Mouse (Mus musculus): ENCODE results near the gene Shb. TPM values are rescaled to one million over a fixed set of nuclear protein-coding genes. Genes with fewer than 3 reads are reported as not detected.

Shb gene
- total RNA-seq, 2 experiments from 2014 or later: 15.4 to 16.6 TPM

GRCm38 (mm10) chr4:45481431-45481830 is 50.8 kb downstream of the Shb start:
- DNase-seq: no peak

- no peak for DNase-seq
These were observed 51.7 kb downstream of the Shb start for GRCm38 (mm10) chr4:45480595-45480994.

GRCm38 (mm10) chr4:45479433-45479832 is 52.8 kb downstream of the Shb start:
- DNase-seq: no peak

GRCm38 (mm10) chr4:45478178-45478577 is 54.1 kb downstream of the Shb start:
- peak in 1 of 2 experiments; percentile 63 for DNase-seq

DNA sequence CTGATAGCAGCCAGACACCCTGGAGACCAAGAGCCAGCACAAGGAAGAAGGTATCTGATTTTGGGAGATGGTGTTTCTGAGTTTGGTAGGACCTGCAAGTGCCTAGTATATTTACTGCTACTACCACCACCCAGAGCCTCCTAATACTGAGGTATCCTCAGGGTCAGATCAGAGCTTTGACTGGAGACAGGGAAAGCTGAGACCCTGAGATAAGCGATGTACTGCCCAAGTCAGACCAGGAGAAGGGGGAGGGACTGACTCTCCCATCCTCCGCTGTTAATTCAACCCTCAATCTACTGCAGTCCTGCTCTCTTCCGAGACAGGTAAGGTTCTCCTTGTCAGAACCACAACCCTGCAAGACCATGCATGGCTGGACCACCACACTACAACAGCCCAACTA is 55.2 kb downstream of the Shb start:
- no peak for DNase-seq

DNA sequence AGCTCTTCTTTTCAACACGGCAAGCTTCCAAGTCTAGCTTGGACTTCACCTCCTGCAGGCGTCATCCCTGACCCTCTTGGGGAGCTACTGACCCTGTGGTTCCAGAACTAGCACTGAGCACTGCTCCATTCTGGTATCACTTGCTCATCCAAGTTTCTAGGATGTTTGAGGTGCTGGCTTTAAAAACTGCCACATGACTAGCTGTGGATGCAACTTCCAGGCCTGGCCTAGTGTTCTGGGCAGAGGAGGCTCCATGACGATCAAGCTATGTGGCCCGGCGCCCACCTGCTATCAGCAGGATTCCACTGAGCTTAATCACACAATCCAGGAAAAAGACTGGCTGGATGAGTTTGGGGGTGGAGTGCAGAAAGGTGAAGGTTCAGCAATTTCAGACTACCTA is 57.4 kb downstream of the Shb start:
- DNase-seq: no peak

DNA sequence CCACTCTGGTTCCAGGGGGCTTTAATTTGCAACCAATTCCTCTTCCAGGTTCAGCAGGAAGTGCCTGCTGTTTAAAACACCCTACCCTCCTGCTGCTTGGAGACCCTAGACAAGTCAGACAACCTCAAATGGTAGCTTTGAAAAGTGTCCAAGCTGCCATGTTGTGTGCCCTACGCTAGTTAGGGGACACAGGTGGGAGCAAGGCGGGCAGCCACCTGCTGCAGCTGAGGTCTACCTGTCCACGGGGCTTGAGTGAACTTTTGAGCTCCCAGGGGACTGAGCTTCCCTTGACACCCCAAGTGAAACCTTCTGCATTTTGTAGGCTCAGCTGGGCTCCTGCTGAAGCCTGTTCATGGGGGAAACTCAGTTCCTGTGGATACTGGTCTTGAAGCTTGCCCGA is 58.1 kb downstream of the Shb start:
- DNase-seq: no peak

DNA sequence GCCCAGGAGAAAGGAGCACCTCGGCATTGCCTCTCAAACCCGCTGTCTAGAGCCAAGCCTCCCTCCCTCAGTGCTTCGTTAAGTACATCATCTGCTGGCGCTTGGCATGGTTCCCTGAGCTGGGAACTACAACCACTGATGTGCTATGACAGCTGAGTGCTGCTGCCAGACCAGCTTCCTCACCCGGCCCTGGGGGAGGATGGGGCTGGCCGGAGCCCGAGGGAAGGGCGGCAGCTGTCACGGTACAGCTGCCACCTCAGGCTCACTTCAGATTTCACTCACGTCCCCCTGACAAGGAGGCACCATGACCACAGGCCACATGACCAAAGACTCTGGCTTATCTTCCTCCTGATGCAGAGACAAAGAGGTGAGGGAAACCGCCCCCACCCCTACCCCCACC is 59.1 kb downstream of the Shb start:
- DNase-seq: peak; percentile 81 to 82

DNA sequence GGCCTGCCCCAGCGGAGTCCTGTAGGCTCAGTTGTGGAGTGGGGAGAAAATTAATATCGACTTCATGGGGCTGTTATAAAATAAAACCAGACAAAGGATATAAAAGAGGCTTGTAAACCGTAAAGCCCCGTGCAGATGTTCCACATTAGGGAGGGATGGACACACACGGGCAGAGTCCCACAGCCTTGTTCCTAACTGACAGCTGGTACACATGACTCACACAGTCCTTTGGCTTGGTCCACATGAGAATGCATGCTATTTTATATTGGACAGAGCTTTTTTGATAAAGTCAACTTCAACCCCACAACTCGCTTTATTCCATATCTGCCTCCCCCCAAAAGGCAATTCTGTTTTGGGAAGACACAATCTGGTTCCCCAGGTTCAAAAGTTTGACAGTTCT is 59.6 kb downstream of the Shb start:
- DNase-seq: no peak

DNA sequence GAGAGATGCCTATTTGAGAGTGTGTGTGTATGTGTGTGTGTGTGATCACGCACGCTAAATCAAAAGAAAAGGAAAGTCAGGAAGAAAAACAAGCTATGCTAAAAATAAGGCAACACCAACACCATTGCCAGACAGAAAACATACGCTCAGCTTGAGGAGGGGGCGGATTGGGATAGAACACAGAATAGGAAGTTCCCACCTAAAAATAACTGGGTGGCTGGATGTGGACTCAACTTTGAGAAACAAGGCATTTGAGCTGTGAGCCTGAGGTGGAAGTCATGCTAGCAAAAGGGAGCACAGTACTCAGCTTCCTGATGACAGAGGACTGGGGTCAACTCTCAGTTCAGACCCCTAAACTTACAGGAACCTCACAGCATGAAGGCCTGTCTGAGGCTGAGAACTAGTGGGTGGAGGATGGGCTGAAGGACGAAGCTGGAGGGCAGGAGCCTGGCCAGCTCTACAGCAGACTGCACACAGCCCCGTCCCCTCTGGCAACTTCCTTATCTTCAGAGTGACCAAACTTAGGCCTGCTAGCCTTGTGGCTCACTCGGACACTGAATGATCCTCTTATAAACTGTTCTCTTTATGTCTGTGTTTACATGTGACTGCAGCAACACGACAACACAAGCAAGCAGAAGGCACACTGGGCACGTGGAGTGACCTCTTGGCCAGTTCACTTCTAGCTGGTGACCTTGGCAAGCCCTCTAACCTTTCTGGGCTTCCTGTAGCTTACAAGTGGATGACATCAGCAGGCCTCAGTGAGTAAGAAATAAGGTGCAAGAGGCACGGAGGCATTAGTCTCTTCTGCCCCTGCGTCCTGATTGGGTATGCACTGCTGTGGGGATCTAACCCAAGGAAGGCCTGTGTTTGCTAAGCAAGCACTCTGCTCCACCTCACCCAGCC is 60.4 kb downstream of the Shb start:
- DNase-seq: no peak

- no peak for DNase-seq
These were observed 63.2 kb downstream of the Shb start for GRCm38 (mm10) chr4:45469057-45469456.

DNA sequence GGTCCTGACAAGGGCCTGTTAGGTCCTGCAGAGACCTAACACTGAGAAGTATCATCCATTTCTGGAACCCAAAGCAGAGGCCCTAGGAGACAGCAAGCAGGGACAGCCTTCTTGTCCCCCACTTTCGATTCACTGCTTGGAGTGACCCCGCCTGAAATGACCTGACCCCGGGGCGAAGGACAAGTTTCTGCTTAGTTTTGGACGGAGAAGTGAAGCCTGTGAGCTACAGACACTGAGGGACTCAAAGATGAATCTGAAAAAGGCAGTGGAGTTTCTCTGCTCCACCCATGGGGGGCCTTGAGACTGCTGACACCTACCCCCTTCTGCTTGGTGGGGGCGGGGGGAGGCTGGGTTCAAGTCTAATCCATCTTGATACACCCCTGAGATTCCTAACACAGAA is 63.8 kb downstream of the Shb start:
- DNase-seq: no peak

- peak in 1 of 2 experiments; percentile 34 for DNase-seq
These were observed 65.0 kb downstream of the Shb start for GRCm38 (mm10) chr4:45467115-45467912.

DNA sequence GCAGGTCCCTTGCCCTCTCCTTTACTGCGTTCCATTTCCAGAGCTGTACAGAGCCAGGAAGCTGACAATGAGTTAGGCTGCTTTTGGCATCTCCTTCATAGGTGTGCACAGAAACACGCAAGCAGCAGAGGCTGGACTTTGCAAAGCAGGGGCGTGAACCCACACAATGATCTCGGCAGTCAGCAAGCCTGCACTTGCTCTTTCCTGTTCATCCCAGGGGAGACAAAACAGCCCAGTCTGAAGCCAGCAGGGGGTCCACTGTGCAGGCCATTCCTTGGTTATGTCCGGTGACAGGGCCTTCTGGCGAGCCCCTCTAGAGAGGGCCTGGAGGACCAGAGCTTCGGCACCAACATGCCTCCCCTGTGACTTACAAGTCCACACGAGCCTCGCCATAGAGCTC is 67.3 kb downstream of the Shb start:
- no peak for DNase-seq

DNA sequence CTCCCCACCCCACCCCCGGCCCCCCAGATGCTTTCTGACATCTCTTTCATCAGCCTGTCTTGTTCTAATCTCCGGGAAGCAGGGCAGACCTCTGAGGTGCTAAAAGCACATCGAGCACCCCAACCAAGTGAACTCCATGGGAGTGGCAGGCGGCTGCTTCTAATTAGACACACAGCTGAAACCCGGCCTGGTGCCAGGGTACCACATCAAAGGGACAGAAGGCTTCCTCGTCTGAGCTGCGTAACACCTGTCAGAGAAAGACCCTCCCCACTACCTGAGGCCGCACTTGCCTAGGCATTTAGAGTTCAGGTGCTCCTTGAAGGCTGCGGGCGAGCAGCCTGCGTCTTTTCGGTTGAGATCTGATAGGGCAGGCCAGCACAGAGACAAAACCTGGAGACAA is 67.7 kb downstream of the Shb start:
- no peak for DNase-seq

DNA sequence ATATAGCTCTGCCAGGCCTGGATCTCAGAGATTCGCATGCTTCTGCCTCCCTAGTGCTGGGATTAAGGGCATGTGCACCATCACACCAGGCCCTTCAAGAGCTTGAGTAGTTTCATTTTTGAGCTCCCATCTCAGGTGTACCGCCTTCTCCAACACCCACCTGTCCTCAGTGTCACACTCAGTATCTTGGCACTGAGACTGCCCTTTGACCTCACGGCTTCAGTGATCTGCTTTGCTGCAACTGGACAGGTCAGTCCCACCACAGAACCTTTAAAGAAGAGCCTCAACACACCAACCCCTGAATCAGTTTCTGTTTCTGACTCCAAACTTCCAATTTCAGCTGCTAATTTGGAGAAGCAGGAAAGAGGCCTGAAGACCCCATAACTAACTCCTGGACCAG is 68.1 kb downstream of the Shb start:
- DNase-seq: no peak

GRCm38 (mm10) chr4:45462628-45463027 is 69.6 kb downstream of the Shb start:
- no peak for DNase-seq

- no peak for DNase-seq
These were observed 70.6 kb downstream of the Shb start for GRCm38 (mm10) chr4:45461661-45462060.

DNA sequence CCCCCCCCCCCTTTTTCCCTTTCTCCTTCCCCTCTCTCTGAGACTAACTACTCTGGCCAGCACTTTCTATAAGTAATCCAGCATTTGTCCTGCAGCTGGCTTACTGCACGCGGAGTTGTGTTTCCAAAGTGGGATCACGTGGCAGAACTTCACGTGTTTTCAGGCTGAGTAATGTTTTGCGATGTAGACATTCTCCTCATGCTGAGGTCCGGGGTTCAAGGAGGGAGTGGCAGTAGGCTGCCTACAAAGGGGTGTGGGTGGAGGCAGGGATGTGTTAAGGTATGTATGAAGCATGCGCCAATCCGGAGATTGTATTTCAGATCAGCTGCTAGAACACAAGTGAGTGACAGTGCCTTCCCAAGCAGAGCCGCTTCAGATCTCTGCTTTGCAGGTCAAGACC is 72.9 kb downstream of the Shb start:
- no peak for DNase-seq

DNA sequence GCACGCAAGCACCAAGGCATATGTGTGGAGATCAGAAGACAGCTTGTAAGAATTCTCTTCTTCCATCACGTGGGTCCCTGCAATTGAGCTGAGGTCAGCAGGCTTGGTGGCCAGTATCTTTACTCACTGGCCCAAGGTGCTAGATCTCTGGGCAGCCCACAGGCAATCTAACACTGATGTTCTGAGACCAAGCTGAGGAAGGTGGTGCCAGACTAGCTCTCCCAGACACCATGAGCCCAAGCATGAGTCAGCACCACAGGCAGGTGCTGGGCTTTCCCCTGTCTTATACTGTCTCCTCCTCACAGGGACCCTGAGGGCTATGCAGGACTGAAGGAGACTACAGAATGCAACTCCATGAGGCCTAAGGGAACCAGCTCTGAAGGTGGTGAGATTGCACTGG is 74.7 kb downstream of the Shb start:
- DNase-seq: no peak

DNA sequence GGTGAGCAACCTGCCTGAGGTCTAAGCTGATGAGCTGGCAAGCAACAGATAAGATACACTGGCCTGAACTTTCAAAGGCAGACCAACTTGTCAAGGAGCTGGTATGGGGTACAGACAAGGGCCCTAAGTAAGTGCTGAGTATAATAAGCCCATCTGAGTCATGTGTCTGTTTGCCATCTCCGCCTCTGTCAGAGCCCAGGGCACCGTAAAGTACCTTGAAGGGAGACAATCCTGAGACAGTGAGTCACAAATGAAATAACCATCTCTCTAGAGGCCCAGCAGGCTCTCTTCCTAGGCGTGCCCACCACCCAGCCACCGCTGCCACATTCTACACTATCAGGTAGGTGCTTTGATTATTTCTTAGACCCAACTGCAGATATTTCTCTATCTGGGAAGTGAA is 77.3 kb downstream of the Shb start:
- no peak for DNase-seq

DNA sequence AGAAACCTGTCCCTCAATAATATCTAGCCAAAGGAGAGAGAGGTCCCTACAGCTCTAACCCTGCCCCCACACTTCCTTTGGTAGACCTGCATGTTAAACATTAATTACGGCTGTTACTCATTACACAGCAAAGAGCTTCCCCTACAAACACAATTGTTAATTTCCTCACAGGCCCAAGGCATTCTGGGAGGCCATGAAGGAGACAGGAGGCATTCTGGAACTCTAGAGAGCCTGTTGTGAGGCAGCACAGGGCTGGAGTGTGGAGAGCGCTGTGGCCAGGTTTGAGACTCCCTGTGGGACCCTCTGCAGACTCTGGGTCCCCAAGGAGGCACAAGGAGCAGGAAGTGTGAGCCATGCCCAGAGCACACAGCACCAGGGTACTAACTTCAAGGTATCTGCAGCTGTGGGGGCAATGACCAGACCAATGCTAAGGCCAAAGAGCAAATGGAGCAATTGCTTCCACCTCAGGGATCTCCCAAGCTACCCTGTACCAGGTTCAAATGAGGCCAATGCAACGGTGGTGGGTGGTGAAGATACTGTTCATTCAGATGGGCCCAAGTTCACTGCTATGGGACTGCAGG is 78.9 kb downstream of the Shb start:
- DNase-seq: no peak

- DNase-seq: no peak
These were observed 79.6 kb downstream of the Shb start for GRCm38 (mm10) chr4:45452569-45453111.
